Mouse (Mus musculus) erythroblast, embryonic 14.5 days (primary cell): ENCODE measurements around the gene Dnajc17. TPM values are rescaled to one million over a fixed set of nuclear protein-coding genes. Genes with fewer than 3 reads are reported as not detected.

Experiments
- H3K27me3 ChIP-seq: 2 replicates; pipeline ENCODE4 v1.6.1; 2012; ENCODE audit warnings: inconsistent platforms; ENCODE audit not compliant: control insufficient read depth
- H3K36me3 ChIP-seq: 2 replicates; pipeline ENCODE4 v1.6.1; 2012; ENCODE audit warnings: mild to moderate bottlenecking, inconsistent platforms; ENCODE audit not compliant: control insufficient read depth
- H3K4me1 ChIP-seq: 2 replicates; pipeline ENCODE4 v1.6.1; 2012; ENCODE audit warnings: inconsistent platforms; ENCODE audit not compliant: control insufficient read depth
- H3K4me3 ChIP-seq: replicated peaks from 2 replicates; pipeline ENCODE3; 2012; ENCODE audit warnings: moderate library complexity, mild to moderate bottlenecking, inconsistent platforms
- H3K9me3 ChIP-seq: 2 replicates; pipeline ENCODE4 v1.6.1; 2012; ENCODE audit warnings: low read length, inconsistent platforms, mixed read lengths; ENCODE audit not compliant: control insufficient read depth
- GATA1 ChIP-seq: IDR thresholded peaks from 2 replicates; pipeline ENCODE4 v1.6.1; 2012; ENCODE audit warnings: low read length, inconsistent platforms, mixed read lengths
- TAL1 ChIP-seq: IDR thresholded peaks from 3 replicates; pipeline ENCODE4 v1.6.1; 2012; ENCODE audit warnings: low read length, inconsistent platforms, mixed read lengths
- polyA plus RNA-seq: library from polyadenylated mRNA; stranded (reverse); fragments of >175 nt; gene quantifications from 2 replicates; pipeline ENCODE4 v1.2.3, GENCODE M21; 2012

Gene Dnajc17
- polyA plus RNA-seq, 1 experiment = 5.5 TPM

DNA sequence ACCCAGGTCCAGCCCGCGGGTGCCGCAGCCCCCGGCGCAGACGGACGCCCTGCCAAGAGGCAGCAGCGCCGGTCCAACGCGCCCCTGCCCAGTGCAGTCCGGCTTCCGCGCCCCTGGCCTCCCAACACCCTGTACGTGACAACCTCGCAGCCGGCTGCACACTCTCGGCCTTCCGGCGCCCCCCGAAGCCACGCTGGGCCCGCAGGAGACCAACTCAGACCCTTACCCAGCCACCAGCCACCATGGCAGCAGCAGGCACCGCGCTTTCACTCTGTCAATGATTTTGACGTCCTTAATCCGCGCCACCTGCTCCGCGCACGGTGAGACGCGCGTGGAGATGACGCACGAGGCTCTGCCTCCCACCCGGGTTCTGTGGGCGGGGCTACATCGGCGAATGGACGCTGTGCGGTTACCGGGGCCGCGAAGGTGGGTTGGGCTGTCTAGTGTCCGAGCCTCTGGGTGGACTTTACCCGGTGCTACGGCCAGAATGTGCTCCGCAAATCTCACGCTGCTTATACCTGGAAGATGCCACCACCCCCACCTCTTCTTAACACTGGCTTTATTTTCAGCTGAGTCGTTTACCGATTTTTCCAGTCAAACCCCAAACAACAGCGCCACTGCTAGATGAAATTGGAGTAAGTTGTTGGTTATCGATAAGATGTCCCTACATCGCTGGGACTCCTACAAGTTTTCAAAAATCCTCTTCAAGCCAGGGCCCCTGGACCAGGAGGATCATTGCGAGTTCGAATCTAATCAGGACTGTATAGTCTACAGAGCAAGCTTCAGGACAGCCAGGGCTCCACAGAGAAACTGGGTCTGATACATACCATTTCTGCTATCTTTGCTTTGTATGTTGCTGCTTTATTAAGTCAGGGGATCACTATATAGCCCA, 51.7 kb downstream of the Dnajc17 start, which contains the start of gene Rmdn3:
Gene Rmdn3, minus strand, starts transcription at position 354 of the 892 bp plus-strand sequence.
- Histone ChIP-seq H3K9me3 (no peaks in the 10 kb centered on the region), H3K36me3 (peaks cover 29% of the 10 kb centered on the region), H3K27me3 (peaks cover 12% of the 10 kb centered on the region), H3K4me3 (peak within 1 kb of the TSS; percentile 79), H3K4me1 (peaks cover 56% of the 10 kb centered on the region)
- TF ChIP-seq TAL1 (no peak), GATA1 (no peak)

DNA sequence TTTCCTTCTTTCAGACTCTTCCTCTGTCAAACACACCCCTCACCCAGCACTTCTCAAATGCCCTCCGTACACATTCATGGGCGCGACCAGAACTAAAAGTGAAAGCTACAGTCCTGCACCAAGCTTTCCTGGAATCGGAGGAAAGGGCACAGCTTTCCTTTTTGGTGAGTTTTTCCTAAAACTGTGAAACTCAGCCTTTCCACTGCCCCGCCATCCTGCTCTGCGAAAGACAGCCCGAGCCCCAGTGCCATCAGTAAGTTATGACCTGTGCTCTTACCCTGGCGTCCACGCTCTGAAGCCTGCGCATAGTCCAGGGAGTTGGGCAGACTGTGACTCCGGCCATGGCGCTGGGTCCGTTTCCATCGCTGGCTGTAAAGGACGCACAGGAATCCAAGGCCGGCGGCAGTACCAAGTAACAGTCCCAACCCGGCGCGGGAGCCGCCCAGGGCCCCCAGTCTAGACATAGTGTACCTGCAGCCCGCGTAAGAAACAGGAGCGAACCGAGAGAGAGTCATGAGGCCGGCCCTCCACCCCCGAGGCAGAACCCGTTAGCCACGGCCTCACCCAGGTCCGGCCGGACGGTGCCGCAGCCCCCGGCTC, 52.4 kb downstream of the Dnajc17 start:
- peaks cover 37% of the 10 kb centered on the region for H3K36me3 ChIP-seq
- H3K4me3 ChIP-seq = peak overlapping the region; percentile 79
- H3K4me1 ChIP-seq = peaks cover 56% of the 10 kb centered on the region
- no peak for TF ChIP-seq GATA1
- TF ChIP-seq TAL1 = no peak
- peaks cover 4% of the 10 kb centered on the region for H3K27me3 ChIP-seq
- no peaks in the 10 kb centered on the region for H3K9me3 ChIP-seq

DNA sequence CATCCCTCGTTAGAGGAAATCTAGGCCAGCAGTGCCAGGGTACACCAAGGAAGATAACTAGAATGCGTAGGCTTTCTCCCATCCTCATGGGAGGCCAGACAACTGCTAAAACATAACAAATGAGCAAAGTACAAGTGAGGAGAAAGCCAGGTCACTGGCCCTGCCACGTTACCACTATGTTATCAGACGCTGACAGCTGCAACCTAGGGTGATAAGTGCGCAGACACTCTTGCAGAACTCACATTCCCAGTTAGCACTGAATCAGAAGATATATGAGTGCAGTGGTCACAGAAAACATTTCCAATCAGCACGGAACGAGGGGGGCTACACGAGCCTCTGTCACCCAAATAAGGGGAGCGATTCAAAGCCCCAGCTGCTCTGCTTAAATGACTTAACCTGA, 53.2 kb downstream of the Dnajc17 start:
- Histone ChIP-seq H3K4me1 (peaks cover 59% of the 10 kb centered on the region), H3K4me3 (peak overlapping the region; percentile 79), H3K9me3 (no peaks in the 10 kb centered on the region), H3K27me3 (peaks cover 2% of the 10 kb centered on the region; the same call in 1 of the 2 replicates), H3K36me3 (peaks cover 45% of the 10 kb centered on the region)
- peak; percentile 95 for TF ChIP-seq TAL1
- peak; percentile 98 for TF ChIP-seq GATA1

DNA sequence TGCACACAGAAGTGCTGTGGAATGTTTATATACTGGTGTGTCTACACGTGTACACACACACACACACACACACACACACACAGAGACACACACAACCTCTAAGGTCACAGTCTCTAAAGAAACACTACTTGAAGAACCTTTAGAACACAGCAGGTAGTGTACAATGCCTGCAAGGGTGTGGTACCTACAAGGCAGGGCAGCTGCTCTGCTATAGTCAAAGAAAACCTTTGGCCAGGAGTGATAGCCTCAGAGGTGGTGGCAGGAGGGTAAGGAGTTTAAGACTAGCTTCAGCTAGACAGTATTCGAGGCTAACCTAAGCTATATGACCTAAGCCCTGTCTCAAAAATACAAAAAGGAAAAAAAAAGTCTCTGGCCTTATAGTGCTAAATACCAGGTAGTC, 53.9 kb downstream of the Dnajc17 start:
- Histone ChIP-seq H3K27me3 (no peaks in the 10 kb centered on the region), H3K4me1 (peaks cover 61% of the 10 kb centered on the region), H3K9me3 (no peaks in the 10 kb centered on the region), H3K36me3 (peaks cover 52% of the 10 kb centered on the region), H3K4me3 (peak overlapping the region; percentile 79)
- no peak for TF ChIP-seq TAL1
- no peak for TF ChIP-seq GATA1

DNA sequence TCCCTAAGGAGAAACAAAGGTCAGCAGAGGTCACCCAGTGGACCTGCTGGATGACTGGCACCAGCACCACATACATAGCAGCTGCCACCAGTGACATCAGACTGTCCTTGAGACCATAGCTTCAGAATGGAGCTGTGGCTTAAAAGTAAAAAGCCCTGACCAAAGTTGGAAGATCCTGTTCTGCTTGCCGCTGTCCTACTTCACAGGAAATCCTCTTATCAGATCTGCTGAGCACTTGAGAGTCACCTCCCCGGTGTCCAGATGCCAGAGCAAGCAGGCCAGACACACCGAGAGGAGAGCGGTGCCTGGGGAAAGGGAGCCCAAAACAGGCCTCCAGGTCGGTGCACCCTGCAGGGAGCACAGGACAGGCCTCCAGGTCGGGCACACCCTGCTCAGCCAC, 56.3 kb downstream of the Dnajc17 start:
- peaks cover 76% of the 10 kb centered on the region for H3K36me3 ChIP-seq
- no peak overlapping the region for H3K4me3 ChIP-seq

DNA sequence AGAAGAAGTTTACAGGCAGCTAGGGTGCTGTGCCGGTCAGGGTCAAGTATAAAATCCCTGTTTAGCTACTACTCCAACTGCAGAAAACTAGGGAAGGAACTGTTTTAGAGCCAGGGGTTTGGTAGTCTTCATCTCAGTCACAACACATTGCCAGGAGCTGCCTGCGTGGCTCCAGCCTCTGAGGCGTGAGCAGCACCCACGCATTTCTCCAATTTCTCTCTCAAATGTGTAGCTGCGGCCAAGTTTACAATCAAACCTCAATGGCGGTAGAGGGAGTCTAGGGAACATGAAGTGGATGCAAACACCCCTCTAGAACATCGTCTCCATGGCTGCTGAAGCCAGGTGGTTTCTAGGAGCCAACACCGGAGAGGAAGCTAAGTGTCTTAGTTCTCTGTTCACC, 60.8 kb downstream of the Dnajc17 start:
- H3K4me3 ChIP-seq = no peak overlapping the region
- peaks cover 33% of the 10 kb centered on the region for H3K4me1 ChIP-seq
- H3K36me3 ChIP-seq = peaks cover 99% of the 10 kb centered on the region
- no peak for TF ChIP-seq TAL1
- no peak for TF ChIP-seq GATA1
- H3K27me3 ChIP-seq = no peaks in the 10 kb centered on the region
- peaks cover 9% of the 10 kb centered on the region for H3K9me3 ChIP-seq

More for the DNA sequence above, 56.3 kb downstream of the Dnajc17 start:
- H3K4me1 ChIP-seq = peaks cover 66% of the 10 kb centered on the region
- no peaks in the 10 kb centered on the region for H3K9me3 ChIP-seq
- TF ChIP-seq GATA1 (peak; percentile 63), TAL1 (no peak)
- H3K27me3 ChIP-seq = no peaks in the 10 kb centered on the region

DNA sequence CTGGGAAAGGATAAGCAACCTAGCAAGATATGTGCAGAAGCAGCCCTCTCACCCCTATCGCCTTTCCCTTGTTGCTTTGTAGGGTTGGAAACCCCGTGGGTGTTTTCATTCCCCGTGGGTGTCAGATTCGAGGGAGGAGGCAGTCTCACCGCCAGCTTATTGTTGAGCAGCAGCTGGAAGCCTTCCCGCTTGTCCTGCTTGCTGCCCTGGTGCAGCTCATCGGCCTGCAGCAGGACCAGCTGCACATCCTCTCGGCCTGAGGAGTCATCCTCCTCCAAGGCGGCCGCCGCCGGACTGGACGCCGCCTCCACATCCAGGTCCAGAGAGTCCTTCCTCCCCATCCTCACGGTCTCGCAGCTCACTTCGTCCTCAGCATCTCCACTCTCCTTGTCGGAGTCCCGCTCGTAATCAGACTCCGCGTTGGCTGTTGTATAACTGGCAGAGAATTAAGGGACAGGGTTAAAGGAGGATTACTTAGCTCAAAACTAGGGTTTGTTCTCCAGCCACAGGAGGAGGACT, 61.4 kb downstream of the Dnajc17 start:
- TF ChIP-seq GATA1 (no peak), TAL1 (no peak)
- Histone ChIP-seq H3K36me3 (peaks cover 99% of the 10 kb centered on the region), H3K9me3 (peaks cover 9% of the 10 kb centered on the region), H3K4me3 (no peak overlapping the region), H3K27me3 (no peaks in the 10 kb centered on the region), H3K4me1 (peaks cover 27% of the 10 kb centered on the region)

DNA sequence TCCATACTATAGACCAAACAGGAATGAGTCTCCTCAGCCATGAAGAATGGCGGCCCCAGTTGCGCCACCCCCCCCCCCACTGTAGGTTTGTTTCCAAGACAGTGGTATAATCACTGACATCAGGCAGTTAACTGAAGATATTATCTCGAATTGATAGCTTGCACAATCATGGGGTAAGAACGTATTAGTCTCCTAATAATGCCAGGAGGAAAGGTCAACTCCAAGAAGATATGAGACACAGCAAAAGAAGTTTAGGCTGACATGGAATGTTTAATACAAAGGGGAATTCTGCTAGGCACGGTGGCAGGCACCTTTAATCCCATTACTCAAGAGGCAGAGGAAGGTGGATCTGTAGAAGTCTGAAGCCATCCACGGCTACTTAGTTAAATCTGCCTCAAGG, 62.2 kb downstream of the Dnajc17 start:
- peaks cover 20% of the 10 kb centered on the region for H3K4me1 ChIP-seq
- no peak overlapping the region for H3K4me3 ChIP-seq
- H3K27me3 ChIP-seq = no peaks in the 10 kb centered on the region
- TF ChIP-seq TAL1 = no peak
- TF ChIP-seq GATA1 = no peak
- H3K36me3 ChIP-seq = peaks cover 99% of the 10 kb centered on the region
- H3K9me3 ChIP-seq = peaks cover 9% of the 10 kb centered on the region

DNA sequence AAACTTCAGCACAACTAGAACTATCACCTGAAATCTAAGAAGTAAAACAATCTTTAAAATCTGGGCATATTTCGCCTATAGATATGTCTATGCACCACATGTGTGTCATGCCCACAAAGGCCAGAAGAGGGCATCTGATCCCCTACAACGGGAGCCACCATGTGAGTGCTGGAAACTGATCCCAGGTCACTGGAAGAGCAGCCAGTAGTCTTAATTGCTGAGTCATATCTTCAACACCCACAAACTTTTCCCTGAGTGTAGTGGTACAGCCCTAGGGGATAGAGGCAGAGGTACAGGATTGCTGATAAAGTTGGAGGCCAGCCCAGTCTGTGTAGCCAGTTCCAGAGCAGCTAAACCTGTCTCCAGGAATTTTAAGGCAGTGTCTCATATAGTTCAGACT, 63.4 kb downstream of the Dnajc17 start:
- H3K4me1 ChIP-seq = peaks cover 15% of the 10 kb centered on the region
- no peak overlapping the region for H3K4me3 ChIP-seq
- H3K9me3 ChIP-seq = peaks cover 9% of the 10 kb centered on the region
- H3K36me3 ChIP-seq = peaks cover 99% of the 10 kb centered on the region
- no peaks in the 10 kb centered on the region for H3K27me3 ChIP-seq
- TF ChIP-seq GATA1 = no peak
- no peak for TF ChIP-seq TAL1
